Mouse (Mus musculus) brain, embryonic 14.5 days (tissue): ENCODE data around the gene Clec2l.

ENCODE experiments used
- CTCF ChIP-seq: fragments of 200-500 bp; IDR thresholded peaks from 2 replicates; pipeline ENCODE4 v1.5.1; 2012; ENCODE audit warnings: inconsistent platforms, mild to moderate bottlenecking, moderate library complexity, borderline replicate concordance; ENCODE audit not compliant: insufficient read depth, insufficient read length; ENCODE audit errors: extremely low read depth
- POLR2A ChIP-seq: fragments of 200-500 bp; IDR thresholded peaks from 2 replicates; pipeline ENCODE4 v1.6.1; 2012; ENCODE audit warnings: mild to moderate bottlenecking, inconsistent platforms, borderline replicate concordance; ENCODE audit not compliant: poor library complexity, insufficient read depth, insufficient read length, severe bottlenecking; ENCODE audit errors: extremely low read depth

- TF ChIP-seq CTCF (no peak), POLR2A (no peak)
Observed at GRCm38 (mm10) chr6:38676217-38676616, 13.3 kb downstream of the Clec2l start.
